Mouse (Mus musculus): Measurements from ENCODE around the gene Gabrg3. TPM values are rescaled to one million over a fixed set of nuclear protein-coding genes. Genes with fewer than 3 reads are reported as not detected.

The Gabrg3 gene
- polyA plus RNA-seq, 1 experiment from 2014 or later: 8.3 TPM

GRCm38 (mm10) chr7:57050906-57051635 lies 335.9 kb downstream of the Gabrg3 start:
- Histone ChIP-seq H3K4me1 (ENCODE audit: control insufficient read depth, insufficient read depth, low read length) (peaks cover 3% of the 10 kb centered on the region; the same call in 1 of the 2 replicates), H3K9me3 (replicated peaks; ENCODE audit: control insufficient read depth, low read length, poor library complexity, severe bottlenecking) (no peaks in the 10 kb centered on the region), H3K36me3 (ENCODE audit: control insufficient read depth, insufficient read depth, low read length) (no peaks in the 10 kb centered on the region), H3K27ac (ENCODE audit: low read length) (peak overlapping the region; percentile 68; the same call in 1 of the 2 replicates), H3K9ac (ENCODE audit: low read depth, low read length) (no peak overlapping the region), H3K4me2 (ENCODE audit: low read length) (no peak overlapping the region), H3K27me3 (ENCODE audit: control insufficient read depth, insufficient read depth, low read depth, low read length) (no peaks in the 10 kb centered on the region), H3K4me3 (ENCODE audit: low read depth, low read length) (no peak overlapping the region)
- 46% methylated on average over 1 of the region's 1 CpGs for WGBS
- ATAC-seq: peak; percentile 94

GRCm38 (mm10) chr7:57037861-57038421 lies 349.0 kb downstream of the Gabrg3 start:
- H3K9ac ChIP-seq (ENCODE audit: low read depth, low read length): no peak overlapping the region
- WGBS: 19% methylated on average over 2 of the region's 2 CpGs
- no peak overlapping the region for H3K4me3 ChIP-seq (ENCODE audit: low read depth, low read length)
- H3K36me3 ChIP-seq (ENCODE audit: control insufficient read depth, insufficient read depth, low read length): no peaks in the 10 kb centered on the region
- no peak overlapping the region for H3K4me2 ChIP-seq (ENCODE audit: low read length)
- H3K9me3 ChIP-seq (replicated peaks; ENCODE audit: control insufficient read depth, low read length, poor library complexity, severe bottlenecking): no peaks in the 10 kb centered on the region; the same call in 1 of the 2 replicates
- no peaks in the 10 kb centered on the region for H3K27me3 ChIP-seq (ENCODE audit: control insufficient read depth, insufficient read depth, low read depth, low read length)
- peaks cover 8% of the 10 kb centered on the region; the same call in 1 of the 2 replicates for H3K4me1 ChIP-seq (ENCODE audit: control insufficient read depth, insufficient read depth, low read length)
- H3K27ac ChIP-seq (ENCODE audit: low read length): peak overlapping the region; percentile 53; the same call in 1 of the 2 replicates
- peak; percentile 72 for ATAC-seq

GRCm38 (mm10) chr7:57000585-57001261 lies 386.3 kb downstream of the Gabrg3 start:
- WGBS: 90% methylated on average over 3 of the region's 3 CpGs
- no peak overlapping the region for H3K4me2 ChIP-seq (ENCODE audit: low read length)
- no peaks in the 10 kb centered on the region for H3K27me3 ChIP-seq (ENCODE audit: control insufficient read depth, insufficient read depth, low read depth, low read length)
- H3K36me3 ChIP-seq (ENCODE audit: control insufficient read depth, insufficient read depth, low read length): no peaks in the 10 kb centered on the region
- no peak overlapping the region for H3K4me3 ChIP-seq (ENCODE audit: low read depth, low read length)
- no peak for ATAC-seq
- H3K27ac ChIP-seq (ENCODE audit: low read length): no peak overlapping the region
- H3K4me1 ChIP-seq (ENCODE audit: control insufficient read depth, insufficient read depth, low read length): no peaks in the 10 kb centered on the region
- no peak overlapping the region for H3K9ac ChIP-seq (ENCODE audit: low read depth, low read length)
- no peaks in the 10 kb centered on the region for H3K9me3 ChIP-seq (replicated peaks; ENCODE audit: control insufficient read depth, low read length, poor library complexity, severe bottlenecking)

- Histone ChIP-seq H3K4me1 (ENCODE audit: control insufficient read depth, insufficient read depth, low read length) (no peaks in the 10 kb centered on the region), H3K4me2 (ENCODE audit: low read length) (no peak overlapping the region), H3K27ac (ENCODE audit: low read length) (no peak overlapping the region), H3K9me3 (replicated peaks; ENCODE audit: control insufficient read depth, low read length, poor library complexity, severe bottlenecking) (no peaks in the 10 kb centered on the region), H3K4me3 (ENCODE audit: low read depth, low read length) (no peak overlapping the region), H3K36me3 (ENCODE audit: control insufficient read depth, insufficient read depth, low read length) (no peaks in the 10 kb centered on the region), H3K9ac (ENCODE audit: low read depth, low read length) (no peak overlapping the region), H3K27me3 (ENCODE audit: control insufficient read depth, insufficient read depth, low read depth, low read length) (no peaks in the 10 kb centered on the region)
- 90% methylated on average over 2 of the region's 2 CpGs for WGBS
- no peak for ATAC-seq
Measured at GRCm38 (mm10) chr7:56997713-56998624, 389.0 kb downstream of the Gabrg3 start.

- H3K27me3 ChIP-seq (ENCODE audit: control insufficient read depth, insufficient read depth, low read depth, low read length): no peaks in the 10 kb centered on the region
- no peaks in the 10 kb centered on the region for H3K36me3 ChIP-seq (ENCODE audit: control insufficient read depth, insufficient read depth, low read length)
- no peaks in the 10 kb centered on the region for H3K9me3 ChIP-seq (replicated peaks; ENCODE audit: control insufficient read depth, low read length, poor library complexity, severe bottlenecking)
- no peak overlapping the region for H3K27ac ChIP-seq (ENCODE audit: low read length)
- H3K4me1 ChIP-seq (ENCODE audit: control insufficient read depth, insufficient read depth, low read length): no peaks in the 10 kb centered on the region
- H3K4me2 ChIP-seq (ENCODE audit: low read length): no peak overlapping the region
- no peak overlapping the region for H3K4me3 ChIP-seq (ENCODE audit: low read depth, low read length)
- WGBS: 100% methylated on average over 1 of the region's 2 CpGs
- ATAC-seq: no peak
- H3K9ac ChIP-seq (ENCODE audit: low read depth, low read length): no peak overlapping the region
Measured at GRCm38 (mm10) chr7:56946398-56946797, 440.6 kb downstream of the Gabrg3 start.

- no peaks in the 10 kb centered on the region for H3K27me3 ChIP-seq (ENCODE audit: control insufficient read depth, insufficient read depth, low read depth, low read length)
- no peak overlapping the region for H3K27ac ChIP-seq (ENCODE audit: low read length)
- no peak overlapping the region for H3K9ac ChIP-seq (ENCODE audit: low read depth, low read length)
- no peak overlapping the region for H3K4me2 ChIP-seq (ENCODE audit: low read length)
- H3K9me3 ChIP-seq (replicated peaks; ENCODE audit: control insufficient read depth, low read length, poor library complexity, severe bottlenecking): no peaks in the 10 kb centered on the region
- no peaks in the 10 kb centered on the region for H3K4me1 ChIP-seq (ENCODE audit: control insufficient read depth, insufficient read depth, low read length)
- WGBS: 86% methylated on average over 2 of the region's 2 CpGs
- ATAC-seq: no peak
- H3K36me3 ChIP-seq (ENCODE audit: control insufficient read depth, insufficient read depth, low read length): no peaks in the 10 kb centered on the region
- no peak overlapping the region for H3K4me3 ChIP-seq (ENCODE audit: low read depth, low read length)
Measured at GRCm38 (mm10) chr7:56941606-56942005, 445.4 kb downstream of the Gabrg3 start.

GRCm38 (mm10) chr7:56938020-56938419 lies 449.0 kb downstream of the Gabrg3 start:
- WGBS: 81% methylated on average over 5 of the region's 5 CpGs
- Histone ChIP-seq H3K36me3 (ENCODE audit: control insufficient read depth, insufficient read depth, low read length) (no peaks in the 10 kb centered on the region), H3K4me1 (ENCODE audit: control insufficient read depth, insufficient read depth, low read length) (no peaks in the 10 kb centered on the region), H3K27ac (ENCODE audit: low read length) (no peak overlapping the region), H3K4me2 (ENCODE audit: low read length) (no peak overlapping the region), H3K4me3 (ENCODE audit: low read depth, low read length) (no peak overlapping the region), H3K27me3 (ENCODE audit: control insufficient read depth, insufficient read depth, low read depth, low read length) (no peaks in the 10 kb centered on the region), H3K9me3 (replicated peaks; ENCODE audit: control insufficient read depth, low read length, poor library complexity, severe bottlenecking) (no peaks in the 10 kb centered on the region), H3K9ac (ENCODE audit: low read depth, low read length) (no peak overlapping the region)
- ATAC-seq: no peak

GRCm38 (mm10) chr7:56919499-56919898 lies 467.5 kb downstream of the Gabrg3 start:
- Histone ChIP-seq H3K9me3 (replicated peaks; ENCODE audit: control insufficient read depth, low read length, poor library complexity, severe bottlenecking) (no peaks in the 10 kb centered on the region), H3K4me1 (ENCODE audit: control insufficient read depth, insufficient read depth, low read length) (no peaks in the 10 kb centered on the region), H3K9ac (ENCODE audit: low read depth, low read length) (no peak overlapping the region), H3K4me2 (ENCODE audit: low read length) (no peak overlapping the region), H3K4me3 (ENCODE audit: low read depth, low read length) (no peak overlapping the region), H3K27ac (ENCODE audit: low read length) (no peak overlapping the region), H3K27me3 (ENCODE audit: control insufficient read depth, insufficient read depth, low read depth, low read length) (no peaks in the 10 kb centered on the region), H3K36me3 (ENCODE audit: control insufficient read depth, insufficient read depth, low read length) (no peaks in the 10 kb centered on the region)
- ATAC-seq: no peak
- 32% methylated on average over 1 of the region's 1 CpGs for WGBS

Measured in midbrain, embryonic 16.5 days (tissue).